Mouse (Mus musculus) limb, embryonic 11.5 days (tissue): ENCODE measurements at regions not wholly inside any gene's neighbourhood (a gene's known extent, or its start where the extent isn't known, plus 50 kb on each side); places are given as distances from the start of the nearest gene placed in this dataset.

Experiments used
- ATAC-seq: fragments of 200-750 bp; cut with Nextera tagmentation; 2 replicates; pipeline ENCODE4 v1.8.0; 2017; ENCODE audit warnings: low read depth; ENCODE audit not compliant: insufficient number of reproducible peaks, low FRiP score, low TSS enrichment
- DNase-seq: peaks from one replicate; pipeline ENCODE4 v3.0.0-alpha.2; 2015; ENCODE audit warnings: low spot score
- H3K27ac ChIP-seq: fragments of 300-500 bp; sonication (generic); replicated peaks from 2 replicates; pipeline ENCODE4 v1.5.1; 2014; ENCODE audit warnings: low read depth, mild to moderate bottlenecking, low read length
- H3K27me3 ChIP-seq: fragments of 300-500 bp; sonication (generic); 2 replicates; pipeline ENCODE4 v1.6.1; 2014; ENCODE audit warnings: mild to moderate bottlenecking, low read length, mixed read lengths; ENCODE audit not compliant: control insufficient read depth, insufficient read depth
- H3K36me3 ChIP-seq: fragments of 300-500 bp; sonication (generic); 2 replicates; pipeline ENCODE4 v1.6.1; 2014; ENCODE audit warnings: mild to moderate bottlenecking, low read length, moderate library complexity, mixed read lengths; ENCODE audit not compliant: control insufficient read depth, insufficient read depth
- H3K4me1 ChIP-seq: fragments of 300-500 bp; sonication (generic); 2 replicates; pipeline ENCODE4 v1.6.1; 2014; ENCODE audit warnings: low read length, mixed read lengths; ENCODE audit not compliant: control insufficient read depth, insufficient read depth
- H3K4me2 ChIP-seq: fragments of 300-500 bp; sonication (generic); 2 replicates; pipeline ENCODE4 v1.6.1; 2014; ENCODE audit warnings: low read depth, mild to moderate bottlenecking, moderate library complexity; ENCODE audit not compliant: severe bottlenecking
- H3K4me3 ChIP-seq: fragments of 300-500 bp; sonication (generic); 2 replicates; pipeline ENCODE4 v1.5.1; 2014; ENCODE audit warnings: low read depth, low read length
- H3K9ac ChIP-seq: fragments of 300-500 bp; sonication (generic); 2 replicates; pipeline ENCODE4 v1.6.1; 2014; ENCODE audit warnings: mild to moderate bottlenecking, low read length
- H3K9me3 ChIP-seq: fragments of 300-500 bp; sonication (generic); 2 replicates; pipeline ENCODE4 v1.6.1; 2016; ENCODE audit warnings: low read length; ENCODE audit not compliant: control insufficient read depth
- WGBS: fragments of 180-500 bp; shearing (Covaris S2); extraction: QIAGEN DNeasy Blood & Tissue Kit; methylation state at CpG from one replicate; pipeline ENCODE4 v1.1.7; 2014; 5-methylcytosine and 5-hydroxymethylcytosine counted together

- no peaks in the 10 kb centered on the region for H3K27me3 ChIP-seq
- no peaks in the 10 kb centered on the region for H3K4me1 ChIP-seq
- H3K9me3 ChIP-seq = no peaks in the 10 kb centered on the region
- no peaks in the 10 kb centered on the region for H3K36me3 ChIP-seq
- ATAC-seq (no peak), DNase-seq (no peak)
- H3K9ac ChIP-seq = no peak overlapping the region
- H3K4me2 ChIP-seq = no peak overlapping the region
- WGBS = 59% methylated on average over 4 of the region's 4 CpGs
- no peak overlapping the region for H3K4me3 ChIP-seq
- no peak overlapping the region for H3K27ac ChIP-seq
Measured at GRCm38 (mm10) chr7:73644362-73644904, 95.7 kb upstream of the Fam174b start.

GRCm38 (mm10) chr7:73643993-73644335 is 96.1 kb upstream of the Fam174b start:
- Histone ChIP-seq H3K9ac (no peak overlapping the region), H3K9me3 (no peaks in the 10 kb centered on the region), H3K4me2 (no peak overlapping the region), H3K36me3 (no peaks in the 10 kb centered on the region), H3K27me3 (no peaks in the 10 kb centered on the region), H3K27ac (no peak overlapping the region), H3K4me3 (no peak overlapping the region), H3K4me1 (no peaks in the 10 kb centered on the region)
- no peak for DNase-seq
- WGBS = 59% methylated on average over 10 of the region's 10 CpGs
- ATAC-seq = no peak

- Histone ChIP-seq H3K4me3 (no peak overlapping the region), H3K27me3 (no peaks in the 10 kb centered on the region), H3K9me3 (no peaks in the 10 kb centered on the region), H3K27ac (no peak overlapping the region), H3K9ac (no peak overlapping the region), H3K4me2 (no peak overlapping the region), H3K36me3 (no peaks in the 10 kb centered on the region), H3K4me1 (no peaks in the 10 kb centered on the region)
- DNase-seq (no peak), ATAC-seq (no peak)
- 79% methylated on average over 19 of the region's 19 CpGs for WGBS
Measured at GRCm38 (mm10) chr7:73643306-73643992, 96.7 kb upstream of the Fam174b start.

- DNase-seq (no peak), ATAC-seq (no peak)
- WGBS = 48% methylated on average over 2 of the region's 2 CpGs
Measured at GRCm38 (mm10) chr7:73640194-73640593, 98.6 kb upstream of the Chd2 start.

GRCm38 (mm10) chr7:73637810-73638125 is 96.1 kb upstream of the Chd2 start:
- no peak overlapping the region for H3K27ac ChIP-seq
- WGBS = 64% methylated on average over 4 of the region's 4 CpGs
- H3K4me3 ChIP-seq = no peak overlapping the region
- ATAC-seq = no peak
- H3K36me3 ChIP-seq = no peaks in the 10 kb centered on the region
- no peak overlapping the region for H3K4me2 ChIP-seq
- no peak for DNase-seq
- no peaks in the 10 kb centered on the region for H3K4me1 ChIP-seq
- no peak overlapping the region for H3K9ac ChIP-seq
- H3K27me3 ChIP-seq = no peaks in the 10 kb centered on the region
- H3K9me3 ChIP-seq = no peaks in the 10 kb centered on the region

More at GRCm38 (mm10) chr7:73640194-73640593, 98.6 kb upstream of the Chd2 start:
- H3K9ac ChIP-seq = no peak overlapping the region
- no peaks in the 10 kb centered on the region for H3K36me3 ChIP-seq
- no peaks in the 10 kb centered on the region for H3K9me3 ChIP-seq
- H3K4me2 ChIP-seq = no peak overlapping the region
- no peak overlapping the region for H3K4me3 ChIP-seq
- H3K4me1 ChIP-seq = no peaks in the 10 kb centered on the region
- no peaks in the 10 kb centered on the region for H3K27me3 ChIP-seq
- no peak overlapping the region for H3K27ac ChIP-seq

- H3K4me2 ChIP-seq = no peak overlapping the region
- DNase-seq (no peak), ATAC-seq (no peak)
- H3K36me3 ChIP-seq = no peaks in the 10 kb centered on the region
- WGBS = 72% methylated on average over 5 of the region's 5 CpGs
- no peaks in the 10 kb centered on the region for H3K27me3 ChIP-seq
- no peak overlapping the region for H3K27ac ChIP-seq
- H3K4me3 ChIP-seq = no peak overlapping the region
- H3K9ac ChIP-seq = no peak overlapping the region
- H3K9me3 ChIP-seq = no peaks in the 10 kb centered on the region
- no peaks in the 10 kb centered on the region for H3K4me1 ChIP-seq
Measured at GRCm38 (mm10) chr7:73637101-73637809, 95.6 kb upstream of the Chd2 start.

GRCm38 (mm10) chr7:73635422-73635821 is 93.8 kb upstream of the Chd2 start:
- no peak for DNase-seq
- Histone ChIP-seq H3K9me3 (no peaks in the 10 kb centered on the region), H3K4me1 (no peaks in the 10 kb centered on the region), H3K36me3 (no peaks in the 10 kb centered on the region), H3K27me3 (no peaks in the 10 kb centered on the region), H3K4me3 (no peak overlapping the region), H3K9ac (no peak overlapping the region), H3K27ac (no peak overlapping the region), H3K4me2 (no peak overlapping the region)
- ATAC-seq = no peak
- 91% methylated on average over 9 of the region's 9 CpGs for WGBS

GRCm38 (mm10) chr7:73630790-73631189 is 89.2 kb upstream of the Chd2 start:
- ATAC-seq (no peak), DNase-seq (no peak)
- H3K4me3 ChIP-seq = no peak overlapping the region
- no peak overlapping the region for H3K4me2 ChIP-seq
- H3K9ac ChIP-seq = no peak overlapping the region
- H3K4me1 ChIP-seq = 0 out of 2 replicates have a peak, but pooled peaks cover 3% of the 10 kb centered on the region
- H3K27ac ChIP-seq = no peak overlapping the region
- H3K36me3 ChIP-seq = no peaks in the 10 kb centered on the region
- H3K9me3 ChIP-seq = no peaks in the 10 kb centered on the region
- no peaks in the 10 kb centered on the region for H3K27me3 ChIP-seq
- WGBS = 84% methylated on average over 7 of the region's 7 CpGs
